Mouse (Mus musculus) testis, adult 2 months (tissue): ENCODE results near the gene Mgat4a. TPM values are rescaled to one million over a fixed set of nuclear protein-coding genes. Genes with fewer than 3 reads are reported as not detected.

Experiments used
- H3K27ac ChIP-seq: fragments of 200-500 bp; 2 replicates; pipeline ENCODE4 v1.5.1; 2012; ENCODE audit warnings: low read depth, low read length; ENCODE audit not compliant: control insufficient read depth, insufficient read depth
- H3K27me3 ChIP-seq: fragments of 200-500 bp; 2 replicates; pipeline ENCODE4 v1.6.1; 2012; ENCODE audit warnings: mild to moderate bottlenecking, low read length, moderate library complexity; ENCODE audit not compliant: control insufficient read depth, insufficient read depth
- H3K36me3 ChIP-seq: fragments of 200-500 bp; 2 replicates; pipeline ENCODE4 v1.6.1; 2012; ENCODE audit warnings: mild to moderate bottlenecking, low read length; ENCODE audit not compliant: control insufficient read depth, insufficient read depth
- H3K4me1 ChIP-seq: fragments of 200-500 bp; 2 replicates; pipeline ENCODE4 v1.6.1; 2012; ENCODE audit warnings: low read length; ENCODE audit not compliant: control insufficient read depth, insufficient read depth
- H3K4me3 ChIP-seq: fragments of 200-500 bp; 2 replicates; pipeline ENCODE4 v1.5.1; 2012; ENCODE audit warnings: low read depth, mild to moderate bottlenecking, low read length, moderate library complexity, mixed read lengths; ENCODE audit not compliant: control insufficient read depth
- CTCF ChIP-seq: fragments of 200-500 bp; IDR thresholded peaks from 2 replicates; pipeline ENCODE4 v1.5.1; 2012; ENCODE audit warnings: low read depth, mild to moderate bottlenecking, inconsistent platforms, low read length, moderate library complexity; ENCODE audit not compliant: control insufficient read depth, insufficient read depth, insufficient replicate concordance
- POLR2A ChIP-seq: fragments of 200-500 bp; IDR thresholded peaks from 2 replicates; pipeline ENCODE4 v1.6.1; 2012; ENCODE audit warnings: low read depth, mild to moderate bottlenecking, inconsistent platforms, low read length, moderate library complexity; ENCODE audit not compliant: control insufficient read depth
- polyA plus RNA-seq: library from polyadenylated mRNA; depleted of rRNA; stranded (reverse); fragments of >200 nt; gene quantifications from 2 replicates; pipeline ENCODE4 v1.2.3, GENCODE M21; 2012

Mgat4a gene
- polyA plus RNA-seq, 1 experiment = 2.9 TPM

DNA sequence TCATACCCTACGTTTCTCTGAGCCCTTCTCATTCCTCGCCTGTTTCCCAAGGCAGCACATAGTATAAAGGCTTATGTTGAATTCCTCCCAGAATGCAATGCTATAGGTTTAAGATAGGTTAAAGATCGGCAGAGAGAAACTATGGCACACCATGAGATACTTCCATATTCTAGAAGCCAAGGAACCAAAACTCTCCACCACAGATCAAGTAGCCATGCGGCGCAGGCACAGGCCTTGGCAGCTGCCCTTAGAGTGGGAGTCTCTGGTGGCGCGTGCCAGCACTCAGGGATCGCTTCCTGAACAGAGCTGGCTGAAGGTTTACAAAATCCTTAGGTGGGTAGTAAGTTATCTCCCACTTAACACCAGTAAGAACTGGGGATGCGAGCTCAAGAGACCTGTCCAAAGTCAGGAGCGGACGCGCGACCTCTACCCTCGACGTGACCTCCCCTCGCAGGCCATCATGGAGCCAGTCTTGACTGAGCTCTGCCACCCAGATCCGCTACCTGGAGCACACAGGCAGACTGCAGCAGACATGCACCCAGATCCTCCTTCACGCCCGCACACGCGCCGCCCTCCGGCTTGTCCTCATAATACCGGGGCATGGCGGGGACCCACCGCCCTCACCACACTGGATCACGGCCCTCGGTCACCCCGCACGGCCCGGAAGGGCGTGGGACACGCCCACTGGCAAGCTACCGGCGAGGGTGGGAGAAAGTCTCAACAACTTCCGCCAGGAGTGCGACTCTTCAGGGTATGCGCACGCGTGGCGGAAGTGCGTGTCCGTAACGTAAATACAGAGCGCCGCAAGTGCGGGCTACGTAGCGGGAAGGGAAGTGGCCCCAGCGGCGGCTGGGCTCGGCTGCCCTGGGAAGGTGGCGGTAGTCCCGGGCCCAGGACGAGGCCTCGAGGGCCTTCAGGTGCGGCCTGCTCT lies 111.2 kb downstream of the Mgat4a start, which contains the start of the genes Coa5 and Unc50:
Gene Coa5 (minus strand): TSS at position 738 of the 931 bp plus-strand sequence.
Gene Unc50 (plus strand): TSS at position 774 of the 931 bp plus-strand sequence.
- peak within 1 kb of the TSS; percentile 95 for H3K4me3 ChIP-seq
- H3K27ac ChIP-seq = peak within 1 kb of the TSS; percentile 79
- peaks cover 2% of the 10 kb centered on the region; the same call in 1 of the 2 replicates for H3K4me1 ChIP-seq
- TF ChIP-seq POLR2A = peak; percentile 93
- no peak for TF ChIP-seq CTCF
- H3K27me3 ChIP-seq = no peaks in the 10 kb centered on the region
- no peaks in the 10 kb centered on the region; the same call in 1 of the 2 replicates for H3K36me3 ChIP-seq

- Histone ChIP-seq H3K36me3 (no peaks in the 10 kb centered on the region; the same call in 1 of the 2 replicates), H3K4me3 (peak overlapping the region; percentile 95), H3K27me3 (no peaks in the 10 kb centered on the region), H3K4me1 (peaks cover 2% of the 10 kb centered on the region; the same call in 1 of the 2 replicates), H3K27ac (no peak overlapping the region)
- TF ChIP-seq POLR2A = no peak
- no peak for TF ChIP-seq CTCF
Measured at GRCm38 (mm10) chr1:37428911-37429310, 111.9 kb downstream of the Mgat4a start.

DNA sequence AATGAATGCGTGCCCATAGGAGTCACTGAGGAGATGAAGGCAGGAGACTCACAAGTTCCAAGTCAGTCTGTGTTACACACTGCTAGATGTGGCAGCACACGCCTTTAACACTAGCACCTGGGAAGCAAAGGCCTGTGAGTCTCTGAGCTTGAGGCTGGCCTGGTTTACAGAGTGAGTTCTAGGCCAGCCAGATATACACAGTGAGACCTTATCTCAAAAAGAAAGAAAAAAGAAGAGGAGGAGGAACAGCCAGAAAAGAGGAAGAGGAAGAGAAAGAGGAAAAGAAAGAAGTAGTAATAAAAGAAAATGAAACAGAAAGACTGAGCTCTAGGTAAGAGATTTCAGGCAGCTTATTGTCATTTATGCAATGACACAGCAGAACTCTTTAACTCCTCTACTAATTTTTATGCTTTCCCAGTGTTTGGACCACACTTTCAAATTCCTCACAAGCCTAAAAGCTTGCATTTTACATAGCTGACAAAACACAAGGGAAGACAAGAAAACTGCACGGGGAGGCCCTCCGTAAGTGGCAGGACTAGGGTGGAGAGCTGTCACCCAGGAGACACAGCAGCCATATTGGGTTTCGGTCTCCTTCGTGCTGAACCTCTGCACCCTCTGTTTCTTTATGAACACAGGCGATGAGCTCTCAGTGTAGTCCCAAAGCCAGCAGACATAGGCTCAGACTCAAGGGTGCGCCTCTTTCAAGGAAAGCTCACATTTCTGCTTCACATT lies 113.5 kb downstream of the Mgat4a start:
- Histone ChIP-seq H3K4me3 (no peak overlapping the region), H3K27ac (no peak overlapping the region), H3K36me3 (no peaks in the 10 kb centered on the region), H3K4me1 (peaks cover 2% of the 10 kb centered on the region; the same call in 1 of the 2 replicates), H3K27me3 (no peaks in the 10 kb centered on the region)
- TF ChIP-seq CTCF (no peak), POLR2A (no peak)

DNA sequence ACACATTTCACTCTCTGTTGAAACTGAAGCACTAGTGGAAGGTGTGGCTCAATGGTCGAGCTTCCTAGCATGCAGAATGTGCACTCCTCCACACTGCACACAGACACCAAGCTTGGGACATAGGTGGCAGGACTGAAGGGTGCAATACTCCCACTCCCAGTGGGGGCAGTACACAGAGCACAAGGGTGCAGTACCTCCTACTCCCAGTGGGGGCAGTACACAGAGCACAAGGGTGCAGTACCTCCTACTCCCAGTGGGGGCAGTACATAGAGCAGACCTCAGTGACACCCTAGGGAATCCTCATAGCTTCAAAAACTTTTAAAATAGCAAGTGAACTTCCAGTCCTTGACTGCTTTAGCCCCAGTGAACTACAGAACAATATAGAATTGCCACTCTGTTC lies 121.4 kb downstream of the Mgat4a start:
- TF ChIP-seq CTCF = peak; percentile 98; the same call in 1 of the 2 replicates
- peak; percentile 21; the same call in 1 of the 2 replicates for TF ChIP-seq POLR2A
- Histone ChIP-seq H3K27me3 (no peaks in the 10 kb centered on the region), H3K4me3 (no peak overlapping the region), H3K36me3 (no peaks in the 10 kb centered on the region; the same call in none of the 2 replicates), H3K27ac (no peak overlapping the region), H3K4me1 (no peaks in the 10 kb centered on the region)

DNA sequence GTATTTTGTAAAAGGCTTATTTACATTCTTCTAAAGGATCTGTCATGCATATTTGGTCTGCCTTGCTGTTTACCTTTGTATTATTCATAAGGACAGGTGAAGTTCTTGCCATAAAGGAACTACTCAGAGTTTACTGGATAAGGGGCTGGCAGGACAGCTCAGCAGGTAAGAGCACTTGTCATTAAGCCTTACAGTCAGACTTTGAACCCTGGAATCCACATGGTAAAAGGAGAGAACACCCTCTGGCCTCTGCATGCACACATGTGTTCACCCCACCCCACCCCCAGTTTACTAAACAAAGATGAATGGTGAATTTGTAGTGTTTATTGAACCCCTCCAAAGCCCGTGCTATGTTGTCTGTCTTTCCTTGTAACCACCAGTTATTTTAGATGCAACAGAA lies 125.4 kb downstream of the Mgat4a start:
- no peaks in the 10 kb centered on the region for H3K27me3 ChIP-seq
- H3K4me3 ChIP-seq = no peak overlapping the region
- no peak overlapping the region for H3K27ac ChIP-seq
- no peaks in the 10 kb centered on the region; the same call in 1 of the 2 replicates for H3K4me1 ChIP-seq
- H3K36me3 ChIP-seq = no peaks in the 10 kb centered on the region; the same call in none of the 2 replicates
- no peak for TF ChIP-seq CTCF
- no peak for TF ChIP-seq POLR2A

- TF ChIP-seq POLR2A (no peak), CTCF (no peak)
- Histone ChIP-seq H3K4me1 (no peaks in the 10 kb centered on the region; the same call in 1 of the 2 replicates), H3K27me3 (no peaks in the 10 kb centered on the region), H3K36me3 (no peaks in the 10 kb centered on the region), H3K27ac (no peak overlapping the region), H3K4me3 (no peak overlapping the region)
Measured at GRCm38 (mm10) chr1:37409647-37410046, 131.2 kb downstream of the Mgat4a start.

DNA sequence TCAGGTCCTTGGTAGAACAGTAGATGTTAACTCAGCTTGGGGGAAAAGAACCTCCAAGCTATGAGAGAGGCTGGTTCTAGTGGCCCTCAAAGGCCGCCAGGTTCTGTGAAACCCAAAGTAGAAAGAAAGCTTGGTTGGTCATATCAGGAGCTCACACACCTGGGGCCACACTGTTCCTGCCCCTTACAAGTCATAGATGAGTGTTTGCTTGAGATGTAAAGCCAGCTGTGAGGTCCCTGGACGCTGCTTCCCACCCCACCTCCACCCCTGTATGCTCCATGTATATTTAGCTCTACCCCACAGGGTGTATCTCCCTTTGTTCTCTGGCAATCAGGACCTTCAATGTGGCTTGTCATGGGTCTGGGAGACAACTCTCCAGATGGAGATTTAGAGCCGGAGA lies 132.1 kb downstream of the Mgat4a start:
- no peak overlapping the region for H3K27ac ChIP-seq

More for the DNA sequence above, 132.1 kb downstream of the Mgat4a start:
- Histone ChIP-seq H3K36me3 (no peaks in the 10 kb centered on the region), H3K4me1 (no peaks in the 10 kb centered on the region; the same call in 1 of the 2 replicates), H3K27me3 (no peaks in the 10 kb centered on the region), H3K4me3 (no peak overlapping the region)
- TF ChIP-seq POLR2A = no peak
- TF ChIP-seq CTCF = no peak
